Mouse (Mus musculus): Measurements from ENCODE around the gene Cav3.

Cav3 gene

DNA sequence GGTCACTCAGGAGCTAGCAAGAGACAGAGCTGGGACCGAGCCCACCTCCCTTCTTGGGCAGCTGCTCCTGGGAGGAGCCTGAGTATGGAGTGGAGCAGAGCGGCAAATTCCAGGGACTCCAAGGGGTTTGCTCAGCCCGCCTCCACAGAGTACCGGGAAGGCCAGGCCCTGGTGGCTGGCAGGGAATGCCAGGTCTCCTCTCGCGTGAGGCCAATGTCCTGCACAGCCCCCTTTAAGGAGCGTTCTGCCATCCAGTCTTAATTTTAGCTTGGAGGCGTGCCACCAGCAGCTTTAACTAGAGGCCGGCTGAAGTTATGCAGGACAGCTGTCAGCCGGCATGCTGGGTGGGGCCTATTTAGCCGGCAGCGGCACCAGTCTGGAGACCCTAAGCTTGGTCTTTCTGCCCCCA, at the start of gene Cav3:
Gene Cav3, plus strand, starts transcription at position 165 of the 409 bp plus-strand sequence.
- DNase-seq (ENCODE audit: low spot score) = peak; percentile 46

DNA sequence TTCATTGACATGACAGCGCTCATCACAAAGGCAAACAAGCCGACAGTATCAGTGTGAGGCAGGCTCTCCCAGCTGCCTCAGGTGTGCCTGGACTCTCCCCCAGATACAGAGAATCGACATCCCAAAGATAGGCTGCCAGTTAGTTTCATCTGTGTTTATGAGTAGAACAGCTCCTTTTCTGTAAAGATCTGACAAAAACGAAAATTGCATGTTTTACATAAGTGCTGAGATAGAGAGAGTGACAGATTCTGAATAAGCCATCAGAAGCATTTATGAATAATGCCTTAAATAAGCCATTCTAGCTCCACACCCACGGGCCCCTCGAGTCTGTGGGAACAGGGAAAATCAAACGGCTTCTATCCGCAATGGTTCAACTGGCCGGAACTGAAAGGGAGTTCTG, 40.0 kb upstream of the Cav3 start:
- DNase-seq (ENCODE audit: low spot score) = no peak

DNA sequence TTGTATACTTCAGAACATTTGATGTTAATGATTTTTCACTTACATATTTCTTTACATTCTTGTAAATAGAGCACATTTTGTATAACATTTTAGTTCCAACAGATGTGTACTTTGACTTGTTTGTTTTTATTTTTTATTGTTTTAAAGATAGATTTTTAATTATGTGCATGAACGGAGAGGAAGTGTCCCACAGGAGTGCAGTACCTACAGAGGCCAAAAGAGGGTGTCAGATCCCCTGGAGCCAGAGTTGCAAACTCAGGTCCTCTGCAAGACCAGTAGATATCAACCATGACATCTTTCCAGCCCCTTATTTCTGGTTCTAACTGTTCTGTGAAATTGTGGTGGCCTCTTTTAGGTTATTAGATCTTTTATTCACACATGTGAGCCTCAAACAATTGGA, 38.4 kb upstream of the Cav3 start:
- peak; percentile 33 for DNase-seq (ENCODE audit: low spot score)

DNA sequence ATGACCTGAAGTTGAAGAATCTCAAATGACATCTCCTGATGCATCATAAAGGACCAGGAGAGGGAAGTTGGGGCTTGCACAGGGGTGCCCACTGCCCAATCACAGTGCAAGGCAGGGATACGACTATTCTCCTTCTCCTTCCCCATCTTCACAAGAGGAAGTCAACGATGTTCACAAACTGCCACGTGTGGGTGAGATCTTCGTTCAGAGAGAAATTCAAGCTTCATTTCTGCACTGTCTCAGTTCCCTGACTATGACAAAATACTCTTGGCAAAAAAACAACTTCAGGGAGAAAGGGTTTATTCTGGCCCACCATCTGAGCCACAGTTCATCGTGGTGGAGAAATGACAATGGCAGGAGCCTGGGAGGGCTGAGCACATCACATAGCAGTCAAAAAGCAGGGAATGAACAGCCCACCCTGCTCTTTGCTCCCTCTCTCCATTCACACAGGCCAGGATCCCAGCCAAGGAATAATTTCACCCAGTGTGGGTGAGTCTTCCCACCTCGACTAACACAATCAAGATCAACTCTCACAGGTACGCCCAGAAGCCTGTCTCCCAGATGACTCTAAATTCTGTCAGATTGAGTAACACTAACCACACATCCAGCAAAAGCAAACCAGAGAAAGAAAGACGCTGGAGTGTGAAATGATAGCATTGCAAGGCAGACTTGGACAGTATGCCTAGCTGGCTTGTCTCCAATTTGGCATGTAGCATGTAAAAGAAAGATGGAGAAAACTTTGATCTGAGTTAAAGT, 35.4 kb upstream of the Cav3 start:
- DNase-seq (ENCODE audit: low spot score) = peak; percentile 33

- peak; percentile 5 for DNase-seq (ENCODE audit: low spot score)
These were observed 33.1 kb upstream of the Cav3 start for GRCm38 (mm10) chr6:112426018-112426732.

GRCm38 (mm10) chr6:112445675-112446074, 13.6 kb upstream of the Cav3 start:
- DNase-seq (ENCODE audit: low spot score) = no peak

DNA sequence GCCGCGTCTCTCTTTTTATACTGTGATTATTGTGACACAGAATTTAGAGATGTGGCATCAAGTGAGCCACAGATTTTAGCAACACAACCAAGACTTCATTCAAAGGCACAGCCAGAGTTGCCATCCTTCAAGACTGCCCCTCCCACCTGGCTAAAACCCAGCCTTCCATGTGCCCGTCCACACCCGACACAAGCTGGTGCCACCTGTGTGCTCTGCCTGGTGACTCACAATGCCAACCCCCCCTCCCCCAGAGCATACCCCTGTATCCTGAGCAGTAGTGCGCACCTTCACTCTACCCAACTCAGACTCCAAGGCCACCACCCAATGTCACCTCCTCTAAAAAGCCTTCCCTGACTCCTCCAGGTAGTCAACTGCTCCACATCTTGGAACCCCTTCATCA, 2.2 kb downstream of the Cav3 start:
- DNase-seq (ENCODE audit: low spot score) = no peak

DNA sequence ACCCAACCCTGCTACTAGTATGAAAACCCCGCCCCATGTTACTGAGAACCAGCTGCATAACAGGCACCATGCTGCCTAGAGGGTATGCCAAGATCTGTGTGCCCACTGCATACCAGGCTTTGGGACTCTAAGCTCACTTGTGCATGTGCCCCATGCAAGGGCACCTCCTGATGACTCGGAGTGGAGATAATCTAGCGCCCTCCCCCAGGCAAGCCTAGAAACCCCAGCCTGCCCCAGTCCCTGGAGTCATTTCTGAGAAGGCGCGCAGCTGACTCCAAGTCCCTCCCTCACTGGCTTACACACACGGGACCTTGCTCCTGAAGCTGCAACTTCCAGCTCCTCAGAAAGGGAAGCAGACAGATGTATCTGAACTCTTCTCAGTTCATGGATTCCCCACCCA, 4.0 kb downstream of the Cav3 start:
- no peak for DNase-seq (ENCODE audit: low spot score)

- no peak for DNase-seq (ENCODE audit: low spot score)
These were observed 6.1 kb downstream of the Cav3 start for GRCm38 (mm10) chr6:112465441-112465840.

DNA sequence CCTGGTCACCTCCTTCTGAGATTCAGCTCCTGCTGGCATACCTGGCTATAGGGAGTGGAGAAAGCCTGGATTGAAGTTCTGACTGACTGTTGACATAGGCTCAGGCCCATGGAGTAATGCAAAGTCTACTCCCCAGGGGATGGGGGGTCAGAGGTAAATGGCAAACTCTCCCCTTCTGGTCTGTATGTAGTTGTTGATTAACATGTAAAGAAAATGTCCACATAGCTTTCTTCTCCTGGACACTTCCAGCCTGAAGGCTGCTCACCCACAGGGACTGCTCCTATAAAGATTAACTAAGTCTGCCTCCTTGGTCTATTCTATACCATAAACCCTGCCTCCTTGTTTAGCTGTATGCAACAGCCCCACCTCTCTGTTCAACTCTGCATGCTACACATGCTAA, 6.7 kb downstream of the Cav3 start:
- DNase-seq (ENCODE audit: low spot score) = no peak

DNA sequence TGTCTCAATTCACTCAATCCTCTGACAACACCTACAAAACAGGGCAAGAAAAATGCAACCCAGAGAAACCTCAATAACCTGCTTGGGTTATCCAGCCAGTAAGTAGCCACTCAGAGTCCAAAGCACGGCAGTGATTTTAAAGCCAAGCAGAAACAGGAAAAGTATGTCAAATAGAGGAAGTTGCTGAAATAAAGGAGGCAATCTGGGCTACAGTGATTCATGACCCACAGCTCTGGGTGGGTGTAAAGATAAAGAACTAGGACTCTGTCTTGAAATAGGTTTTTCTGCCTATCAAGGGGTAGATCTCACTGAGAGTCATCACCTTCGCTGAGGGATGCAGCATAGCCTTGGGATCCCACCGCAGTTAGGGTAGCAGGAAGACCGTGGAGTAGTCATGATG, 12.3 kb downstream of the Cav3 start:
- no peak for DNase-seq (ENCODE audit: low spot score)

DNA sequence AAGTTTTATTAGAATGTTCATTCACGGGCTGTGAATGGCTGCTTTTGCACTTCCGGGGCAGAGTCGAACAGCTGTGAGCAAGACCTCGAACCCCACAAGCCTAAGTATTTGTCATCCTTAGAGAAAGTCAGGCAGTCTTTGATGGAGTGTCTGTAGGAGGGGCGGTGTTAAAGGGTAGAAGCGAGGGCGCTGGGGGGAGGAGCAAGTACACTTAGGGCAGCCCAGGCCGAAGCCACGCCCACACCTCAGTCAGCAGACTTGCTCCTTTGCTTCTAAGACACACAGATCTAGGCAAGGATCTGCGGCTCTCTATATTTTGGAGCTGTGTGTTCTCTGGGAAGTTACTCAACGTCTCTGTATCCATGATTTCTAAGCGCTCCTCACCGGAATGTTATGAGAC, 20.6 kb downstream of the Cav3 start:
- no peak for DNase-seq (ENCODE audit: low spot score)

- peak; percentile 58 for DNase-seq (ENCODE audit: low spot score)
These were observed 25.0 kb downstream of the Cav3 start for GRCm38 (mm10) chr6:112484316-112484715.

DNA sequence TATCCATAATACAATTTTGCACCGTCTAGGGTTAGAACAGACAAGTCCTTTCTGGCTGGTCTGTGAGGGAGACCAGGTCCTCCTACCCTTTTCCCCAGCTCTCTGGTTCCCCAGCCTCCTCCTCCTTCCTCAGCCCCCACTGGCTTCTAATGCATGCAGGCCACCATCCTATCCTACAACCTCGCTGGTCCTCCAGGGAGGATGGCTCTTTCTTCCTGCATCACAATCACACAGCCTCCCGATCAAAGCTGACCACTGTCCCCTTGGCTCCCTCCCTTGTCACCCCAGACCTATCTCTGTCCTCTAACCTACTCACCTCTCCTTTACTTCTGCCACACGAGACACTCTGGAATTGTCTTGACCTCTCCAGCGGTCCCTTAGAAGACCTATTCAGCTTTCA, 28.7 kb downstream of the Cav3 start:
- DNase-seq (ENCODE audit: low spot score) = peak; percentile 35

DNA sequence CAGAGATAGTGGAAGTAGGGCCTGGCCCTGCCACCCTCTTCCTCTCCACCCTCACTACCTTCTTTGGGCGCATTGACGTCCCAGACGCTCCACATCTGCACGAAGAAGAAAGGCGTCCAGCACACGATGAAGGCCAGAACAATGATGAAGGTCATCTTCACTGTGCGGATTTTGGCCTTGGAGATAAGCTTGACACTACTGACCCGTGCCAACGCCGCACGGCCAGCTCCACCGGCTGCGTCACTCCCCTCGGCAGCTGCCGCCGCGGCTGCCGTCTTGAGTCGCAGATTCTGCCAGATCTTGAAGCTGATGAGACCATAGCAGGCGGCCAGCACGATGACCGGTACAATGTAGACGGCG, 29.5 kb downstream of the Cav3 start:
- DNase-seq (ENCODE audit: low spot score) = no peak

GRCm38 (mm10) chr6:112489181-112489909, 30.0 kb downstream of the Cav3 start:
- peak; percentile 62 for DNase-seq (ENCODE audit: low spot score)

DNA sequence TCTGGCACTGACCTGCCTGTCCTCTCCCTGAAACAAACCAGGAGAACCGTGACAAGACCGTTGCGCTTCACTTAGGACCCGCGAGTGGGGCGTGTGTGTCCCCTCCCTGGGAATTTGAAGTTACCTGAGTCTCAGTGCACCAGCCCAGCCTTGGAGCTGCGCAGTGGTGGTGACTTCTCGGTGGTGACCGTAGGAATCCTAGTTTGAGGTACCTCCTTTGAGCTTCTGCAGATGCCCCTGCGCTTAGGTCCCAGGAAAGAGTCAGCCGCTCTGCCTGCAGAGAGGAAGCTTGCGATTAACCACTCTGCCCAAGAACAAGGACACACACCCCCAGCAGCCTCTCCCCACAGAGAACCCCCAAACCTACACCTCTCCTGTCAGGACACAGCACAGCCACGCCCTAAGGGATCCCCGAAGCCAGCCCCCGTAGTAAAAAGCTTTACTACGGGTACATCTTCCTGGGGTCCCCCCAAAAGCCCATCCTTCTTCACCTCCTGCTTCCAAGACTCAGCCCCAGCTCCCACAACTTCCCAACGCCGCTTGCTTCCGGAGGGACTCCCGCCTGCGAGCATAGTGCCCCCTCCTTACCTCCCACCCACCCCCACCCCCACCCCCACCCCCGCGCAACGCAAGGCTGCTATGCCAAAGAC, 30.7 kb downstream of the Cav3 start, which contains the start of gene Oxtr:
Gene Oxtr, minus strand, starts transcription at position 34 of the 650 bp plus-strand sequence.
- DNase-seq (ENCODE audit: low spot score) = peak; percentile 44

- DNase-seq (ENCODE audit: low spot score) = peak; percentile 94
These were observed 31.4 kb downstream of the Cav3 start for GRCm38 (mm10) chr6:112490625-112491242.

DNA sequence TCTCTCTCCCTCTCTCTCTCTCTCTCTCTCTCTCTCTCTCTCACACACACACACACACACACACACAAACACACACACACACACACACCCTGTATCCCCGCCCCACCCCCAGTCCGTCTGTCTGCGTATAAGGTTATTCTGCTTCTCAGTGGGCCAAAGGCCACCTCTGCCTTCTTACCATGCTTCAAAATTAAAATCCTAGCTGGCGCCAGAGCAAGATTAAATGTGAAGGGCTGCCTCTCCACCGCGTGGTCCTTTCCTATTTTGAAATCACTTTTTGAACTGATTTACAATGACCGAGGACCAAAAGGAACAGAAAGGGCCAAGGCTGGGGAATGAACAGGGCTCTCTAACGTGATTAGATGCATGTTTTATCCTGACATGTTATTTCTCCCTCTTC, 32.2 kb downstream of the Cav3 start:
- peak; percentile 37 for DNase-seq (ENCODE audit: low spot score)

DNA sequence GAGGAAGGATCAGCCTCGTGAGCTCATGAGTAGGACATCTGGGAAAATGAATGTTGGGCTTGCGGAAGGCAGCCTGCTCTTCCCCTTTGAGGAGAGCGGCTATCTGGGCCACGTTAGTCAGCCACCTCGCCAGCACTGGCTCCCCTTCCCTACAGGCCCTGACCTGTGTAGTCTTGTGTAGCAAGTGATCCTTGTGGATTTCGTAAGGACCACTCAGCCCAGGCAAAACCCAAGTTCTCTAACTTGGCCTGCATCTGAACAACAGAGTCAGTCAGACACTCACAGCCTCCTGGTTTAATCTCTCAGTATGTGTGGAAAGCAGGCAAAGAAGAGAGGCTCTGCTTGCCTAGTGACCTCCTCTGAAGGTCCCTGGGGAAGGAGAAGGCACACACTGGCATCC, 33.4 kb downstream of the Cav3 start:
- peak; percentile 34 for DNase-seq (ENCODE audit: low spot score)

GRCm38 (mm10) chr6:112493371-112493770, 34.1 kb downstream of the Cav3 start:
- DNase-seq (ENCODE audit: low spot score) = peak; percentile 20

DNA sequence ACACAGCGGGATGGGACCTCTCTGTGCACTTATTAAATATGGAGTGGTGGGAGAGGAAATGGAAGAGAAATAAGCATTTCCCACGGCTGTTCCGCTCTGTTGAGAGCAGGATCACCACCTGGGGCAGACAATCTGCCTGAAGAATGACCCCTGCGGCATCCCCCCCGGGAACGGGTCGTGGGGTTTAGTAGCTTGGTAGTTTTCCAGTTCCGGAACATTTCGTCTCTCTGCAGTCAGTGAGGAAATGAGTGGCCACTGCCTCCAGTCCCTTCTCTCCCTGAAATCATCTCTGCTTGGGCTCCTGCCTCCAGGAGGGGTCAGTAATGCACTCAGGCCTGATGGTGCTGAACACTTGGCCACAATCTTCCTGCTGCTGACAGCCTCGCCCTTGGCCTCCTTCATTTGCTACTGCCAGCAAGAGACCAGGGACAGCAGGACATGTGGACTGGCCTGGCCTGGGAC, 35.3 kb downstream of the Cav3 start:
- no peak for DNase-seq (ENCODE audit: low spot score)
